Mouse (Mus musculus) liver, adult 2 months (tissue): ENCODE results near the gene Kcnq1. TPM values are rescaled to one million over a fixed set of nuclear protein-coding genes. Genes with fewer than 3 reads are reported as not detected.

ENCODE experiments used
- DNase-seq: peaks from one replicate; pipeline ENCODE4 v3.0.0-alpha.2; 2011; ENCODE audit warnings: low read depth, low spot score; ENCODE audit errors: extremely low read depth
- H3K27ac ChIP-seq: fragments of 200-500 bp; replicated peaks from 2 replicates; pipeline ENCODE4 v1.5.1; 2012; ENCODE audit warnings: low read depth, mild to moderate bottlenecking, control low read depth, inconsistent platforms, low read length; ENCODE audit not compliant: insufficient read depth
- H3K27me3 ChIP-seq: fragments of 200-500 bp; 2 replicates; pipeline ENCODE4 v1.6.1; 2012; ENCODE audit warnings: mild to moderate bottlenecking, moderate library complexity, low read length, inconsistent platforms; ENCODE audit not compliant: control insufficient read depth, insufficient read depth
- H3K36me3 ChIP-seq: fragments of 200-500 bp; 2 replicates; pipeline ENCODE4 v1.6.1; 2012; ENCODE audit warnings: low read length, inconsistent platforms; ENCODE audit not compliant: control insufficient read depth, insufficient read depth
- H3K4me1 ChIP-seq: fragments of 200-500 bp; 2 replicates; pipeline ENCODE4 v1.6.1; 2011; ENCODE audit warnings: low read length; ENCODE audit not compliant: control insufficient read depth, insufficient read depth
- H3K4me3 ChIP-seq: fragments of 200-500 bp; 2 replicates; pipeline ENCODE4 v1.5.1; 2011; ENCODE audit warnings: low read depth, mild to moderate bottlenecking, control low read depth, low read length, moderate library complexity; ENCODE audit not compliant: insufficient read depth
- H3K79me2 ChIP-seq: fragments of 200-500 bp; 2 replicates; pipeline ENCODE4 v1.6.1; 2012; ENCODE audit warnings: inconsistent platforms, mild to moderate bottlenecking, low read length, moderate library complexity; ENCODE audit not compliant: control insufficient read depth, insufficient read depth
- H3K9ac ChIP-seq: fragments of 200-500 bp; 2 replicates; pipeline ENCODE4 v1.6.1; 2012; ENCODE audit warnings: low read depth, mild to moderate bottlenecking, control low read depth, inconsistent platforms, low read length
- CTCF ChIP-seq: fragments of 200-500 bp; IDR thresholded peaks from 2 replicates; pipeline ENCODE4 v1.5.1; 2011; ENCODE audit warnings: low read depth, low read length, control low read depth
- POLR2A ChIP-seq: fragments of 200-500 bp; IDR thresholded peaks from 2 replicates; pipeline ENCODE4 v1.6.1; 2011; ENCODE audit warnings: low read length, control low read depth; ENCODE audit not compliant: insufficient read depth; ENCODE audit errors: extremely low read depth
- WGBS: fragments of 180-500 bp; shearing (Covaris S2); methylation state at CpG from one replicate; pipeline ENCODE4 v1.1.7; 2018; 5-methylcytosine and 5-hydroxymethylcytosine counted together
- polyA plus RNA-seq: library from polyadenylated mRNA; depleted of rRNA; stranded (reverse); fragments of >200 nt; gene quantifications from 2 replicates; pipeline ENCODE4 v1.2.3, GENCODE M21; 2012
- total RNA-seq: library from RNA; depleted of rRNA; stranded (reverse); fragments of >200 nt; gene quantifications from 2 replicates; pipeline ENCODE4 v1.2.3, GENCODE M21; 2014

Gene Kcnq1
- total and polyA plus RNA-seq, 2 experiments = 1.3 to 2.5 TPM

- no peak for TF ChIP-seq CTCF
- Histone ChIP-seq H3K9ac (no peak overlapping the region), H3K27ac (no peak overlapping the region), H3K36me3 (no peaks in the 10 kb centered on the region), H3K27me3 (no peaks in the 10 kb centered on the region), H3K4me3 (no peak overlapping the region), H3K79me2 (no peaks in the 10 kb centered on the region), H3K4me1 (no peaks in the 10 kb centered on the region)
- 86% methylated on average over 7 of the region's 7 CpGs for WGBS
- no peak for DNase-seq
Measured at GRCm38 (mm10) chr7:143198443-143198842, 92.3 kb downstream of the Kcnq1 start.

- Histone ChIP-seq H3K36me3 (no peaks in the 10 kb centered on the region), H3K4me1 (peaks cover 3% of the 10 kb centered on the region; the same call in 1 of the 2 replicates), H3K27ac (no peak overlapping the region), H3K4me3 (no peak overlapping the region), H3K9ac (no peak overlapping the region), H3K27me3 (no peaks in the 10 kb centered on the region), H3K79me2 (no peaks in the 10 kb centered on the region)
- WGBS = 93% methylated on average over 2 of the region's 2 CpGs
- TF ChIP-seq CTCF = no peak
- TF ChIP-seq POLR2A = no peak
- no peak for DNase-seq
Measured at GRCm38 (mm10) chr7:143201255-143201654, 95.1 kb downstream of the Kcnq1 start.

GRCm38 (mm10) chr7:143203897-143204296 lies 97.7 kb downstream of the Kcnq1 start:
- no peaks in the 10 kb centered on the region for H3K36me3 ChIP-seq
- DNase-seq = peak; percentile 93
- H3K79me2 ChIP-seq = no peaks in the 10 kb centered on the region
- H3K27ac ChIP-seq = no peak overlapping the region
- no peak for TF ChIP-seq POLR2A
- WGBS = 37% methylated on average over 6 of the region's 6 CpGs
- H3K27me3 ChIP-seq = no peaks in the 10 kb centered on the region
- no peak overlapping the region for H3K9ac ChIP-seq
- peak overlapping the region; percentile 55 for H3K4me3 ChIP-seq
- H3K4me1 ChIP-seq = peaks cover 6% of the 10 kb centered on the region; the same call in 1 of the 2 replicates

- no peaks in the 10 kb centered on the region for H3K36me3 ChIP-seq
- H3K79me2 ChIP-seq = no peaks in the 10 kb centered on the region
- peak; percentile 97 for DNase-seq
- WGBS = 10% methylated on average over 4 of the region's 4 CpGs
- H3K4me1 ChIP-seq = peaks cover 10% of the 10 kb centered on the region
- H3K27me3 ChIP-seq = no peaks in the 10 kb centered on the region
- no peak overlapping the region for H3K4me3 ChIP-seq
- no peak overlapping the region for H3K9ac ChIP-seq
- no peak overlapping the region for H3K27ac ChIP-seq
- no peak for TF ChIP-seq CTCF
- no peak for TF ChIP-seq POLR2A
Measured at GRCm38 (mm10) chr7:143207044-143207443, 100.9 kb downstream of the Kcnq1 start.

- Histone ChIP-seq H3K9ac (no peak overlapping the region), H3K27ac (no peak overlapping the region), H3K27me3 (no peaks in the 10 kb centered on the region), H3K4me3 (no peak overlapping the region), H3K36me3 (no peaks in the 10 kb centered on the region), H3K4me1 (peaks cover 8% of the 10 kb centered on the region), H3K79me2 (no peaks in the 10 kb centered on the region)
- TF ChIP-seq POLR2A = no peak
- TF ChIP-seq CTCF = no peak
- DNase-seq = peak; percentile 94
- WGBS = 17% methylated on average over 4 of the region's 4 CpGs
Measured at GRCm38 (mm10) chr7:143210796-143211195, 104.6 kb downstream of the Kcnq1 start.

- 97% methylated on average over 2 of the region's 2 CpGs for WGBS
- DNase-seq = no peak
- Histone ChIP-seq H3K36me3 (peaks cover 3% of the 10 kb centered on the region), H3K27me3 (no peaks in the 10 kb centered on the region), H3K4me1 (no peaks in the 10 kb centered on the region), H3K27ac (no peak overlapping the region), H3K79me2 (no peaks in the 10 kb centered on the region; the same call in 1 of the 2 replicates), H3K9ac (no peak overlapping the region), H3K4me3 (no peak overlapping the region)
- TF ChIP-seq CTCF (no peak), POLR2A (no peak)
Measured at GRCm38 (mm10) chr7:143251206-143251605, 145.0 kb downstream of the Kcnq1 start.
